Mouse (Mus musculus) forebrain, postnatal 0 days (tissue): ENCODE data around the gene Pik3c2g. TPM values are rescaled to one million over a fixed set of nuclear protein-coding genes. Genes with fewer than 3 reads are reported as not detected.

Experiments used
- ATAC-seq: fragments of 200-750 bp; cut with Nextera tagmentation; 2 replicates; pipeline ENCODE4 v1.8.0; 2017; ENCODE audit warnings: mild to moderate bottlenecking, moderate library complexity
- DNase-seq: peaks from one replicate; pipeline ENCODE4 v3.0.0-alpha.2; 2015
- H3K27ac ChIP-seq: fragments of 300-500 bp; sonication (generic); 2 replicates; pipeline ENCODE4 v1.5.1; 2014; ENCODE audit warnings: low read depth, mild to moderate bottlenecking, antibody characterized with exemption, low read length, moderate library complexity, mixed read lengths
- H3K27me3 ChIP-seq: fragments of 300-500 bp; sonication (generic); 2 replicates; pipeline ENCODE4 v1.6.1; 2014; ENCODE audit warnings: mild to moderate bottlenecking, low read length, mixed read lengths; ENCODE audit not compliant: insufficient read depth
- H3K36me3 ChIP-seq: fragments of 300-500 bp; sonication (generic); 2 replicates; pipeline ENCODE4 v1.6.1; 2014; ENCODE audit warnings: mild to moderate bottlenecking, moderate library complexity; ENCODE audit not compliant: insufficient read depth
- H3K4me1 ChIP-seq: fragments of 300-500 bp; sonication (generic); 2 replicates; pipeline ENCODE4 v1.6.1; 2014; ENCODE audit warnings: antibody characterized with exemption; ENCODE audit not compliant: insufficient read depth
- H3K4me2 ChIP-seq: fragments of 300-500 bp; sonication (generic); 2 replicates; pipeline ENCODE4 v1.6.1; 2014; ENCODE audit warnings: low read depth, mild to moderate bottlenecking, moderate library complexity
- H3K4me3 ChIP-seq: fragments of 300-500 bp; sonication (generic); 2 replicates; pipeline ENCODE4 v1.5.1; 2014; ENCODE audit warnings: low read depth, low read length, mixed read lengths
- H3K9ac ChIP-seq: fragments of 300-500 bp; sonication (generic); 2 replicates; pipeline ENCODE4 v1.6.1; 2014; ENCODE audit warnings: mild to moderate bottlenecking
- H3K9me3 ChIP-seq: fragments of 300-500 bp; sonication (generic); 2 replicates; pipeline ENCODE4 v1.6.1; 2016; ENCODE audit warnings: low read length
- CTCF ChIP-seq: sonication (generic); IDR thresholded peaks from 2 replicates; pipeline ENCODE4 v1.5.1; 2016; ENCODE audit warnings: antibody characterized with exemption, control low read depth, low read depth
- WGBS: fragments of 180-500 bp; shearing (Covaris S2); extraction: QIAGEN DNeasy Blood & Tissue Kit; methylation state at CpG from one replicate; pipeline ENCODE4 v1.1.7; 2014; 5-methylcytosine and 5-hydroxymethylcytosine counted together
- polyA plus RNA-seq: library from polyadenylated mRNA; unstranded; fragments of >200 nt; fragmentation: Nextera tagmentation; extraction: Ambion mirVana; gene quantifications from 2 replicates; pipeline ENCODE4 v1.2.1, GENCODE M21; 2015
- total RNA-seq: library from RNA; depleted of rRNA; stranded (reverse); fragments of >200 nt; gene quantifications from 2 replicates; pipeline ENCODE4 v1.2.3, GENCODE M21; 2014

The Pik3c2g gene
- total and polyA plus RNA-seq, 2 experiments from 2014 or later: 0.39 TPM; not detected in 1

GRCm38 (mm10) chr6:139878362-139878696 is 291.3 kb downstream of the Pik3c2g start:
- TF ChIP-seq CTCF: no peak
- ATAC-seq: no peak
- 86% methylated on average over 1 of the region's 1 CpGs for WGBS

GRCm38 (mm10) chr6:139882076-139882475 is 295.1 kb downstream of the Pik3c2g start:
- no peak overlapping the region for H3K4me2 ChIP-seq
- H3K27me3 ChIP-seq: no peaks in the 10 kb centered on the region
- no peaks in the 10 kb centered on the region for H3K9me3 ChIP-seq
- no peaks in the 10 kb centered on the region for H3K4me1 ChIP-seq
- 89% methylated on average over 2 of the region's 2 CpGs for WGBS
- H3K4me3 ChIP-seq: no peak overlapping the region
- ATAC-seq (no peak), DNase-seq (no peak)
- no peak for TF ChIP-seq CTCF
- no peak overlapping the region for H3K27ac ChIP-seq
- no peaks in the 10 kb centered on the region for H3K36me3 ChIP-seq
- no peak overlapping the region for H3K9ac ChIP-seq

More at GRCm38 (mm10) chr6:139878362-139878696, 291.3 kb downstream of the Pik3c2g start:
- H3K27ac ChIP-seq: no peak overlapping the region
- H3K4me3 ChIP-seq: no peak overlapping the region
- no peaks in the 10 kb centered on the region for H3K36me3 ChIP-seq
- H3K4me1 ChIP-seq: no peaks in the 10 kb centered on the region
- no peaks in the 10 kb centered on the region for H3K27me3 ChIP-seq
- H3K9ac ChIP-seq: no peak overlapping the region
- H3K4me2 ChIP-seq: no peak overlapping the region
- DNase-seq: no peak
- no peaks in the 10 kb centered on the region for H3K9me3 ChIP-seq

- ATAC-seq (no peak), DNase-seq (no peak)
- Histone ChIP-seq H3K4me2 (no peak overlapping the region), H3K4me3 (no peak overlapping the region), H3K27ac (no peak overlapping the region), H3K9ac (no peak overlapping the region), H3K4me1 (no peaks in the 10 kb centered on the region), H3K36me3 (no peaks in the 10 kb centered on the region), H3K27me3 (no peaks in the 10 kb centered on the region), H3K9me3 (no peaks in the 10 kb centered on the region)
- no peak for TF ChIP-seq CTCF
These were observed 300.2 kb downstream of the Pik3c2g start for GRCm38 (mm10) chr6:139887175-139887574.

- Histone ChIP-seq H3K27me3 (no peaks in the 10 kb centered on the region), H3K4me2 (no peak overlapping the region), H3K9ac (no peak overlapping the region), H3K4me1 (no peaks in the 10 kb centered on the region), H3K4me3 (no peak overlapping the region), H3K36me3 (no peaks in the 10 kb centered on the region), H3K9me3 (no peaks in the 10 kb centered on the region), H3K27ac (no peak overlapping the region)
- TF ChIP-seq CTCF: no peak
- WGBS: 65% methylated on average over 2 of the region's 2 CpGs
- DNase-seq (no peak), ATAC-seq (no peak)
These were observed 308.6 kb downstream of the Pik3c2g start for GRCm38 (mm10) chr6:139895637-139896036.

- 87% methylated on average over 8 of the region's 8 CpGs for WGBS
- ATAC-seq: no peak
- H3K4me2 ChIP-seq: no peak overlapping the region
- no peaks in the 10 kb centered on the region for H3K4me1 ChIP-seq
- TF ChIP-seq CTCF: no peak
- H3K9ac ChIP-seq: no peak overlapping the region
- H3K4me3 ChIP-seq: no peak overlapping the region
- no peak for DNase-seq
- no peak overlapping the region for H3K27ac ChIP-seq
- no peaks in the 10 kb centered on the region for H3K36me3 ChIP-seq
- H3K9me3 ChIP-seq: no peaks in the 10 kb centered on the region
- no peaks in the 10 kb centered on the region for H3K27me3 ChIP-seq
These were observed 312.7 kb downstream of the Pik3c2g start for GRCm38 (mm10) chr6:139899630-139900151.

GRCm38 (mm10) chr6:139901801-139902200 is 314.8 kb downstream of the Pik3c2g start:
- TF ChIP-seq CTCF: no peak
- no peaks in the 10 kb centered on the region for H3K4me1 ChIP-seq
- no peak overlapping the region for H3K9ac ChIP-seq
- H3K4me2 ChIP-seq: no peak overlapping the region
- H3K9me3 ChIP-seq: no peaks in the 10 kb centered on the region
- no peak overlapping the region for H3K27ac ChIP-seq
- H3K27me3 ChIP-seq: no peaks in the 10 kb centered on the region
- DNase-seq (no peak), ATAC-seq (no peak)
- no peak overlapping the region for H3K4me3 ChIP-seq
- H3K36me3 ChIP-seq: no peaks in the 10 kb centered on the region
- 79% methylated on average over 4 of the region's 4 CpGs for WGBS

GRCm38 (mm10) chr6:139907138-139907537 is 320.1 kb downstream of the Pik3c2g start:
- Histone ChIP-seq H3K4me2 (no peak overlapping the region), H3K4me1 (no peaks in the 10 kb centered on the region), H3K9me3 (no peaks in the 10 kb centered on the region), H3K4me3 (no peak overlapping the region), H3K27ac (no peak overlapping the region), H3K27me3 (no peaks in the 10 kb centered on the region), H3K36me3 (no peaks in the 10 kb centered on the region), H3K9ac (no peak overlapping the region)
- TF ChIP-seq CTCF: no peak
- DNase-seq (no peak), ATAC-seq (no peak)
- WGBS: 68% methylated on average over 4 of the region's 4 CpGs
